Mouse (Mus musculus) liver, postnatal 0 days (tissue): Measurements from ENCODE around the gene Rnf115. TPM values are rescaled to one million over a fixed set of nuclear protein-coding genes. Genes with fewer than 3 reads are reported as not detected.

Experiments
- ATAC-seq: fragments of 200-750 bp; cut with Nextera tagmentation; 2 replicates; pipeline ENCODE4 v1.8.0; 2017; ENCODE audit warnings: mild to moderate bottlenecking, moderate library complexity
- DNase-seq: peaks from one replicate; pipeline ENCODE4 v3.0.0-alpha.2; 2016
- H3K27ac ChIP-seq: fragments of 300-500 bp; sonication (generic); 2 replicates; pipeline ENCODE4 v1.5.1; 2014; ENCODE audit warnings: antibody characterized with exemption, moderate library complexity, mild to moderate bottlenecking, low read depth
- H3K27me3 ChIP-seq: fragments of 300-500 bp; sonication (generic); 2 replicates; pipeline ENCODE4 v1.6.1; 2014; ENCODE audit warnings: low read length, control low read depth, mixed read lengths; ENCODE audit not compliant: insufficient read depth
- H3K36me3 ChIP-seq: fragments of 300-500 bp; sonication (generic); replicated peaks from 2 replicates; pipeline ENCODE4 v1.6.1; 2014; ENCODE audit warnings: mild to moderate bottlenecking, control low read depth, low read length, moderate library complexity, mixed read lengths; ENCODE audit not compliant: insufficient read depth
- H3K4me1 ChIP-seq: fragments of 300-500 bp; sonication (generic); 2 replicates; pipeline ENCODE4 v1.6.1; 2014; ENCODE audit warnings: antibody characterized with exemption, mild to moderate bottlenecking, control low read depth; ENCODE audit not compliant: insufficient read depth
- H3K4me2 ChIP-seq: fragments of 300-500 bp; sonication (generic); 2 replicates; pipeline ENCODE4 v1.6.1; 2014; ENCODE audit warnings: low read depth, mild to moderate bottlenecking, low read length, moderate library complexity, mixed read lengths
- H3K4me3 ChIP-seq: fragments of 300-500 bp; sonication (generic); 2 replicates; pipeline ENCODE4 v1.5.1; 2014; ENCODE audit warnings: low read depth, low read length
- H3K9ac ChIP-seq: fragments of 300-500 bp; sonication (generic); replicated peaks from 2 replicates; pipeline ENCODE4 v1.6.1; 2014; ENCODE audit warnings: mild to moderate bottlenecking, moderate library complexity
- H3K9me3 ChIP-seq: fragments of 300-500 bp; sonication (generic); 2 replicates; pipeline ENCODE4 v1.6.1; 2016; ENCODE audit warnings: mild to moderate bottlenecking, control low read depth, low read length, mixed read lengths
- CTCF ChIP-seq: sonication (generic); IDR thresholded peaks from 2 replicates; pipeline ENCODE4 v1.5.1; 2016; ENCODE audit warnings: antibody characterized with exemption, low read depth
- EP300 ChIP-seq: IDR thresholded peaks from 2 replicates; pipeline ENCODE4 v1.6.1; 2016; ENCODE audit warnings: antibody characterized with exemption, low read depth, mild to moderate bottlenecking
- WGBS: fragments of 180-500 bp; shearing (Covaris S2); extraction: QIAGEN DNeasy Blood & Tissue Kit; methylation state at CpG from one replicate; pipeline ENCODE4 v1.1.7; 2014; ENCODE audit not compliant: insufficient replicate concordance; 5-methylcytosine and 5-hydroxymethylcytosine counted together
- polyA plus RNA-seq: library from polyadenylated mRNA; unstranded; fragments of >200 nt; fragmentation: Nextera tagmentation; extraction: Ambion mirVana; gene quantifications from 2 replicates; pipeline ENCODE4 v1.2.1, GENCODE M21; 2015

The Rnf115 gene
- polyA plus RNA-seq: 28.6 and 29.7 TPM in 2 replicates

- peaks cover 17% of the 10 kb centered on the region for H3K36me3 ChIP-seq
- DNase-seq (peak; percentile 98), ATAC-seq (peak; percentile 99)
- no peaks in the 10 kb centered on the region for H3K9me3 ChIP-seq
- WGBS: under 1% methylated on average over 24 of the region's 52 CpGs
- H3K27ac ChIP-seq: peak within 1 kb of the TSS; percentile 88
- no peaks in the 10 kb centered on the region for H3K27me3 ChIP-seq
- peaks cover 27% of the 10 kb centered on the region for H3K4me1 ChIP-seq
- H3K4me2 ChIP-seq: peak within 1 kb of the TSS; percentile 82
- H3K9ac ChIP-seq: peak within 1 kb of the TSS; percentile 96
- TF ChIP-seq CTCF (no peak), EP300 (no peak; the same call in 1 of the 2 replicates)
- peak within 1 kb of the TSS; percentile 90 for H3K4me3 ChIP-seq
Measured at GRCm38 (mm10) chr3:96727343-96727827, at the start of gene Rnf115, which contains the start of gene Polr3c. Rnf115 (plus strand) TSS chr3:96727664. Polr3c (minus strand) TSS chr3:96727628.

GRCm38 (mm10) chr3:96678456-96678855 lies 49.0 kb upstream of the Rnf115 start:
- Histone ChIP-seq H3K4me2 (no peak overlapping the region), H3K27ac (no peak overlapping the region), H3K9ac (no peak overlapping the region), H3K9me3 (no peaks in the 10 kb centered on the region), H3K36me3 (no peaks in the 10 kb centered on the region), H3K27me3 (peaks cover 18% of the 10 kb centered on the region; the same call in 1 of the 2 replicates), H3K4me3 (no peak overlapping the region), H3K4me1 (no peaks in the 10 kb centered on the region)
- WGBS: 62% methylated on average over 7 of the region's 7 CpGs
- DNase-seq (no peak), ATAC-seq (no peak)
- TF ChIP-seq EP300: no peak
- TF ChIP-seq CTCF: no peak

- no peak overlapping the region for H3K4me3 ChIP-seq
- DNase-seq (no peak), ATAC-seq (no peak)
- 25% methylated on average over 5 of the region's 5 CpGs for WGBS
- H3K27me3 ChIP-seq: peaks cover 22% of the 10 kb centered on the region; the same call in 1 of the 2 replicates
- H3K4me1 ChIP-seq: no peaks in the 10 kb centered on the region
- no peaks in the 10 kb centered on the region for H3K9me3 ChIP-seq
- no peak overlapping the region for H3K9ac ChIP-seq
- H3K36me3 ChIP-seq: no peaks in the 10 kb centered on the region
- H3K27ac ChIP-seq: no peak overlapping the region
- H3K4me2 ChIP-seq: no peak overlapping the region
- no peak for TF ChIP-seq EP300
- no peak for TF ChIP-seq CTCF
Measured at GRCm38 (mm10) chr3:96679159-96679674, 48.2 kb upstream of the Rnf115 start.

DNA sequence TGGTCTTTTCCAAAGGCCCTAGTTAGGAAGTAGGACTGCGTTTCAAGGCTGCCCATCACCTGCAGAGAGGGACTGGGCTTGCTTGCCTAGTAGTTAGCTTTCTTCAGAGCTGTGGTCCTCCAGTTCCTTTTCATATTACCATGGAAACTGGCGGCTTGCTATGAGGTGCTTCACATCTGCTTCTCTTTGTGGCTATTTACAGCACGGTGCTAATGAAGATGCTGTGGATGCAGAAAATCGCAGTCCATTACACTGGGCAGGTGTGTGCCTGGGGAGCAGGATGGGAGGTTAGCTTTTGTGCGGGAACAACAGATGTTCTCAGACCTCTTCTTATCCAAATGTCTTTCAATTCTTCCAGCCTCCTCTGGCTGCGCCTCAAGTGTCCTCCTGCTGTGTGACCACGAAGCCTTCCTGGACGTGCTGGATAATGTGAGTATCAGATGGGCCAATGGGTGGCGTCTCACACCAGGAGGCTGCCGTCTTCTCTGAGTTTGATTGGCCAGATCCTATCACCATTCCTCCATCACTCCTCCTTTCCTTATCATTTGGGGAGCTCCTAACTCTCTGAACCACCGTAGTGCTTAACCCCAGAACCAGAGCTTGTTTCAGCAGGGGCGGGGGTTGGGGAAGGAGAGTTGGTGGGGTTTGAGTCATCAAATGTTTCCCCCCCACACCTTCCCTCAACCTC lies 47.1 kb upstream of the Rnf115 start:
- no peak for ATAC-seq
- no peak for DNase-seq
- no peaks in the 10 kb centered on the region for H3K36me3 ChIP-seq
- H3K4me2 ChIP-seq: no peak overlapping the region
- no peak overlapping the region for H3K27ac ChIP-seq
- no peak overlapping the region for H3K4me3 ChIP-seq
- H3K9me3 ChIP-seq: no peaks in the 10 kb centered on the region
- H3K4me1 ChIP-seq: no peaks in the 10 kb centered on the region; the same call in 1 of the 2 replicates
- peaks cover 34% of the 10 kb centered on the region; the same call in 1 of the 2 replicates for H3K27me3 ChIP-seq
- TF ChIP-seq CTCF (no peak), EP300 (no peak)
- WGBS: 25% methylated on average over 12 of the region's 12 CpGs
- H3K9ac ChIP-seq: no peak overlapping the region

- Histone ChIP-seq H3K4me2 (no peak overlapping the region), H3K9ac (no peak overlapping the region), H3K36me3 (no peaks in the 10 kb centered on the region), H3K4me3 (no peak overlapping the region), H3K27ac (no peak overlapping the region), H3K27me3 (peaks cover 43% of the 10 kb centered on the region; the same call in 1 of the 2 replicates), H3K4me1 (no peaks in the 10 kb centered on the region; the same call in 1 of the 2 replicates), H3K9me3 (no peaks in the 10 kb centered on the region)
- WGBS: 81% methylated on average over 3 of the region's 3 CpGs
- ATAC-seq (no peak), DNase-seq (no peak)
- TF ChIP-seq EP300: no peak
- TF ChIP-seq CTCF: no peak
Measured at GRCm38 (mm10) chr3:96683496-96683895, 44.0 kb upstream of the Rnf115 start.

DNA sequence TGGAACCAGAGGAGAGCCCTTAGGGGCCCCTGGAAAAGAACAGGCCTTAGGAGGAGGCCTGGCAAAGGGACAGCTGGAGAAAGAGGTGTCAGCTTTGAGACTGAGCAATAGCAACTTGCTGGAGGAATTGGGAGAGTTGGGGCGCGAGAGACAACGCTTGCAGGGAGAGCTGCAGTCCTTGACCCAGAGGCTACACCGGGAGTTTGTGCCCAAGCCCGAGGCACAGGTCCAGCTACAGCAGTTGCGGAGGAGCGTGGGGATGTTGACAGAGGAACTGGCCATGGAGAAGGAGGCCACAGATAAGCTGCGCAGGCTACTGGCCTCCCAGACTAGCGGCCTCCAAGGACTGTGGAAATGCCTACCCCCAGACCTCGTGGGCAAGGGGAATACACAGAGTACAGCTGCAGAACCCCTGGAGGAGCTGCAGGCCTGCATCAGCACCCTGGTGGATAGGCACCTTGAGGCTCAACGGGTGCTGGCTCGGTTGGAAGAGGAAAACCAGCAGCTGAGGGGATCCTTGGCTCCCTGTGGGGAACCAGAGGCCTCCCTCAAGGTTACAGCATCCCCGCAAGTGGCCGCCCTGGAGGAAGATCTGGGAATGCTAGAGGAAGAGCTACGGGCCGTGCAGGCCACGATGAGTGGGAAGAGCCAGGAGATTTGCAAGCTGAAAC lies 43.2 kb upstream of the Rnf115 start:
- H3K4me1 ChIP-seq: no peaks in the 10 kb centered on the region; the same call in 1 of the 2 replicates
- ATAC-seq: no peak
- H3K9ac ChIP-seq: no peak overlapping the region
- TF ChIP-seq CTCF: no peak
- TF ChIP-seq EP300: no peak
- DNase-seq: no peak
- 53% methylated on average over 17 of the region's 17 CpGs for WGBS
- H3K4me2 ChIP-seq: peak overlapping the region; percentile 44; the same call in 1 of the 2 replicates
- H3K27ac ChIP-seq: no peak overlapping the region
- no peaks in the 10 kb centered on the region for H3K36me3 ChIP-seq
- H3K27me3 ChIP-seq: peaks cover 43% of the 10 kb centered on the region; the same call in 1 of the 2 replicates
- no peaks in the 10 kb centered on the region for H3K9me3 ChIP-seq
- H3K4me3 ChIP-seq: no peak overlapping the region
